Mouse (Mus musculus) limb, embryonic 11.5 days (tissue): ENCODE data around the gene Proser1. TPM values are rescaled to one million over a fixed set of nuclear protein-coding genes. Genes with fewer than 3 reads are reported as not detected.

Experiments used
- ATAC-seq: fragments of 200-750 bp; cut with Nextera tagmentation; 2 replicates; pipeline ENCODE4 v1.8.0; 2017; ENCODE audit warnings: low read depth; ENCODE audit not compliant: insufficient number of reproducible peaks, low FRiP score, low TSS enrichment
- DNase-seq: peaks from one replicate; pipeline ENCODE4 v3.0.0-alpha.2; 2015; ENCODE audit warnings: low spot score
- H3K27ac ChIP-seq: fragments of 300-500 bp; sonication (generic); replicated peaks from 2 replicates; pipeline ENCODE4 v1.5.1; 2014; ENCODE audit warnings: low read depth, mild to moderate bottlenecking, low read length
- H3K27me3 ChIP-seq: fragments of 300-500 bp; sonication (generic); 2 replicates; pipeline ENCODE4 v1.6.1; 2014; ENCODE audit warnings: mild to moderate bottlenecking, low read length, mixed read lengths; ENCODE audit not compliant: control insufficient read depth, insufficient read depth
- H3K36me3 ChIP-seq: fragments of 300-500 bp; sonication (generic); 2 replicates; pipeline ENCODE4 v1.6.1; 2014; ENCODE audit warnings: mild to moderate bottlenecking, low read length, moderate library complexity, mixed read lengths; ENCODE audit not compliant: control insufficient read depth, insufficient read depth
- H3K4me1 ChIP-seq: fragments of 300-500 bp; sonication (generic); 2 replicates; pipeline ENCODE4 v1.6.1; 2014; ENCODE audit warnings: low read length, mixed read lengths; ENCODE audit not compliant: control insufficient read depth, insufficient read depth
- H3K4me2 ChIP-seq: fragments of 300-500 bp; sonication (generic); 2 replicates; pipeline ENCODE4 v1.6.1; 2014; ENCODE audit warnings: low read depth, mild to moderate bottlenecking, moderate library complexity; ENCODE audit not compliant: severe bottlenecking
- H3K4me3 ChIP-seq: fragments of 300-500 bp; sonication (generic); 2 replicates; pipeline ENCODE4 v1.5.1; 2014; ENCODE audit warnings: low read depth, low read length
- H3K9ac ChIP-seq: fragments of 300-500 bp; sonication (generic); 2 replicates; pipeline ENCODE4 v1.6.1; 2014; ENCODE audit warnings: mild to moderate bottlenecking, low read length
- H3K9me3 ChIP-seq: fragments of 300-500 bp; sonication (generic); 2 replicates; pipeline ENCODE4 v1.6.1; 2016; ENCODE audit warnings: low read length; ENCODE audit not compliant: control insufficient read depth
- WGBS: fragments of 180-500 bp; shearing (Covaris S2); extraction: QIAGEN DNeasy Blood & Tissue Kit; methylation state at CpG from one replicate; pipeline ENCODE4 v1.1.7; 2014; 5-methylcytosine and 5-hydroxymethylcytosine counted together
- polyA plus RNA-seq: library from polyadenylated mRNA; unstranded; fragments of >200 nt; fragmentation: Nextera tagmentation; extraction: Ambion mirVana; gene quantifications from 2 replicates; pipeline ENCODE4 v1.2.1, GENCODE M21; 2014

Proser1 gene
- polyA plus RNA-seq, 1 experiment from 2014 or later = 27.4 TPM

DNA sequence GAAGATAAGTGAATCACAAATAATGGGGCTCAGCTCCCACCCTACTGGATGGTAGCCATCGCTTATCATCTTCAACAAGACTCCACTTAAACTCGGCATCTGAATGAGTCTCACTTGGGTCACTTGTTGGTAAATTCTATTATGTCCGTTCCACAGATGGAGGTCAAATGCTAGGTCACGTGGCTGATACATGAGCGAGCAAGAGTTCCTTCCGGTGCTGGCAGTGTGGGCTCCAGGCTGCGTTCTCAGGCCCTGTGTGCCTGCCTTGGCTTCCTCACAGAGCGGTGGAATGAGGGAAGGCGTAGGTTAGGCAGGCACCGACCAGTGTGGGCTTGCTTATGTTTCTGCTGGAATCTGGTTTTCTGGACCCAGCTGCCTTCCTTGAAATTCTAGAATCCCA lies 23.1 kb downstream of the Proser1 start:
- 86% methylated on average over 10 of the region's 10 CpGs for WGBS
- H3K27ac ChIP-seq = no peak overlapping the region
- DNase-seq = no peak

DNA sequence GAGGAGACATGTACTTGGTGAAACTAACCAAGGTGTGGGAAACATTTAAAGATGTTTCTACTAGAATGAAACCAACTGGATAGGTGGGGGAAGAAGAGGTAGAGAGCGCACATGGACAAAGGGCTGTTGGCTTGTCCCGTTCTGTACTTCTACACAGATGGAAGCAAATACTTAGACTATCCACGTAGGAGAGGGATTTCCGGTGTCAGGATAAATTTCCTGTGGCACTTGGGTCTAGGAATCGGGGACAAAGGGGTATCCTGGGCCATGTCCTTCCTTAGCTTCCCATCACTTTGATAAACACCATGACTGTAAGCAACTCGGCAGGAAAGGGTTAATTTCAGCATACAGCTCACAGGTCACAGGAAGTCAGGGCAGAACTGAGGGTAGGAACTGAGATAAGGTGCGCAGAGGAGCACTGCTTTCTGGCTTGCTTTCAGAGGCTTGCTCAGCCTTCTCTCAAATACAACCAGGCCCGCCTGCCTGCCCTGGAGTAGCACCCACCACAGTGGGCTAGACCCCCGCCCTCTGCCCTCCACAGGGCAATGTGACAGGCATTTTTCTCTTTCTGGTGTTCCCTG lies 23.6 kb downstream of the Proser1 start:
- Histone ChIP-seq H3K36me3 (no peaks in the 10 kb centered on the region), H3K9ac (no peak overlapping the region), H3K4me3 (no peak overlapping the region), H3K27me3 (no peaks in the 10 kb centered on the region), H3K4me2 (no peak overlapping the region), H3K9me3 (no peaks in the 10 kb centered on the region), H3K27ac (no peak overlapping the region), H3K4me1 (no peaks in the 10 kb centered on the region)
- 64% methylated on average over 9 of the region's 9 CpGs for WGBS
- DNase-seq (no peak), ATAC-seq (no peak)

More for the DNA sequence above, 23.1 kb downstream of the Proser1 start:
- H3K4me3 ChIP-seq = no peak overlapping the region
- no peak overlapping the region for H3K9ac ChIP-seq
- H3K9me3 ChIP-seq = no peaks in the 10 kb centered on the region
- no peaks in the 10 kb centered on the region for H3K27me3 ChIP-seq
- no peaks in the 10 kb centered on the region for H3K4me1 ChIP-seq
- ATAC-seq = no peak
- H3K36me3 ChIP-seq = no peaks in the 10 kb centered on the region; the same call in 1 of the 2 replicates
- no peak overlapping the region for H3K4me2 ChIP-seq

DNA sequence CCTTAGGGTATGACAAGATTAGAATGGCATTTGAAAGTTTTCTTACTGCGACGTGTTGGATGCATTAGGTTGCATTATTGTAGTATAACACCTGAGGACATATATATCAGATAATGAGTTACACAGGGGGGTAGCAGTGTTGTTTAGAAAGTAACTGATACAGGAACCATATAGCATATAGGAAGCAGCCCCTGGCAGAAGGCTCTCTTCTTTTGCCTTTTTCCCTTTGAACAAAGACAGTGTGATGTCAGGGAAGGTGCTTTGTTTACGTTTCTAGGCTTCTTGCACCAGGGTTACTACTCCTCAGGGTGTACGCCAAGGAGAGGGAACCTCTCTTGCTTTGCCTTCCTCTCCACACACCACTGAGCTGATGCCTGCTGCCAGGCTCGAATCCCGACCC lies 24.9 kb downstream of the Proser1 start, which contains the start of gene Stoml3:
TSS of gene Stoml3 (plus strand) at position 301 of the 400 bp plus-strand sequence.
- no peak within 1 kb of the TSS for H3K9ac ChIP-seq
- H3K4me3 ChIP-seq = no peak within 1 kb of the TSS
- H3K4me1 ChIP-seq = no peaks in the 10 kb centered on the region
- no peak for ATAC-seq
- 80% methylated on average over 6 of the region's 6 CpGs for WGBS
- no peak within 1 kb of the TSS for H3K27ac ChIP-seq
- H3K9me3 ChIP-seq = no peaks in the 10 kb centered on the region
- no peak within 1 kb of the TSS for H3K4me2 ChIP-seq
- H3K27me3 ChIP-seq = no peaks in the 10 kb centered on the region
- H3K36me3 ChIP-seq = no peaks in the 10 kb centered on the region
- no peak for DNase-seq

DNA sequence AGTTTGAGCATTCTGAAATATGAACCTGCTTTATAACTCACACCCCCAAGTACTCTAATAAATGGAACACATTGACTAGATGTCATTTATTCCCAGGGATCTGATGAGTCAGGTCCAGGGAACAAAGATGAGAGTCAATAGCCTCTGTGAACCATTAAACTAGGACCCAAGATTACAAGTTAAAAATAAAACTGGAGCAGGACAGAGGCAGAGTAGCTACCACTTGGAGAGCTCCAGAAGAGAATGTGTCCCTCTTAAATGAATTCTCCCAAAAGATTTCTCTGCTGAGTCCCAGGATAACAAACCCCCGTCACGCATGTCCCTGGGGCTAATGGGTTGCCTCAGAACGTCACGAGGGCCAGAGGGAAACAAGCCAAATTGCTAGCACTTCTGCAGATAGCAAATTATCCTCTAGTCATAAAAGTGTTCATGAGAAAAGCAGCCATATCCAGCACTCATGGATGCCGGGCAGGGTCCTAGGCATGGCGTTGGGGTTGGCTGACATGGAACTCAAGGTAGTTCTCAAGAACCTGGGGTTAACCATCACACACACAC lies 35.0 kb downstream of the Proser1 start:
- 82% methylated on average over 6 of the region's 6 CpGs for WGBS
- Histone ChIP-seq H3K27me3 (no peaks in the 10 kb centered on the region), H3K4me3 (no peak overlapping the region), H3K9ac (no peak overlapping the region), H3K27ac (no peak overlapping the region), H3K4me2 (no peak overlapping the region), H3K4me1 (no peaks in the 10 kb centered on the region), H3K36me3 (no peaks in the 10 kb centered on the region), H3K9me3 (no peaks in the 10 kb centered on the region)
- ATAC-seq = no peak
- DNase-seq = no peak

DNA sequence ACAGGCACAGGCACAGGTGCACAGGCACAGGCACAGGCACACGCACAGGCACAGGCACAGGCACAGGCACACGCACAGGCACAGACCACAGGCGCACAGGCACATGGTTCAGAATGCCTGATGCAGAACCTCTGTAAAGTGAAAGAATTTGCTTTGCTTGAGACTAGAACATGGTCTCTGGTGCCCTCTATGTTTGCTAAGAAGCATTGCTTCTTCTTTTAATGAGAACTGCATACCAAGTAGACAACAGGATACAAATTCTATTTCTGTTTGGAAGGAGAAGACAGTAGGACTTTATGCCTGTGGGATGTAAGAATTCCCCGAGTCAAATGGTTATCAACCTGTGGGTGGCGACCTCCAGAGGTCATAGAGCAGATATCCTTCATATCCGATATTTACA lies 39.0 kb downstream of the Proser1 start:
- no peaks in the 10 kb centered on the region for H3K9me3 ChIP-seq
- 76% methylated on average over 6 of the region's 6 CpGs for WGBS
- H3K36me3 ChIP-seq = no peaks in the 10 kb centered on the region
- H3K4me3 ChIP-seq = no peak overlapping the region
- H3K4me2 ChIP-seq = no peak overlapping the region
- H3K27ac ChIP-seq = no peak overlapping the region
- DNase-seq (no peak), ATAC-seq (no peak)
- H3K27me3 ChIP-seq = no peaks in the 10 kb centered on the region
- H3K9ac ChIP-seq = no peak overlapping the region
- no peaks in the 10 kb centered on the region for H3K4me1 ChIP-seq

DNA sequence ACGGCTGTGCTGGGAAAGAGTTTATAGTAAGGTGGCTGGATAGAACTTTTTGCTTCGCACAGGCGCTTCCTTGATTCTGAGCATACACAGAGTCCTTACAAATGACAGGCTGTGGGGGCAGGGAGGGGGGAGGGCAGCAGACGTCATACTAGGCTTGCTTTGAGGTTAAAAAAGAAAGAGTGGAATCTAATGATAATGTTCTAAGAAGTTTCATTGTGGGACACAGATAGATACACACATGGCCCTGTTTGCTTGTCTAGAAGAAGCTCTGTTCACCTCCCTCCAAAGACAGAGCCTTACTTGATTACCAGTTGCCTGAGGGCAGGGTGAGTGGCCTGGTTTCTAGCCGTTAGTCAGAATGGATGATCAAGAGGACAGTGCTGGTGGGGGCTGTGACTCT lies 49.6 kb downstream of the Proser1 start:
- Histone ChIP-seq H3K9ac (no peak overlapping the region), H3K9me3 (no peaks in the 10 kb centered on the region), H3K4me1 (no peaks in the 10 kb centered on the region), H3K27me3 (no peaks in the 10 kb centered on the region), H3K36me3 (no peaks in the 10 kb centered on the region), H3K4me3 (no peak overlapping the region), H3K27ac (no peak overlapping the region), H3K4me2 (no peak overlapping the region)
- ATAC-seq (no peak), DNase-seq (no peak)
- WGBS = 59% methylated on average over 5 of the region's 5 CpGs

DNA sequence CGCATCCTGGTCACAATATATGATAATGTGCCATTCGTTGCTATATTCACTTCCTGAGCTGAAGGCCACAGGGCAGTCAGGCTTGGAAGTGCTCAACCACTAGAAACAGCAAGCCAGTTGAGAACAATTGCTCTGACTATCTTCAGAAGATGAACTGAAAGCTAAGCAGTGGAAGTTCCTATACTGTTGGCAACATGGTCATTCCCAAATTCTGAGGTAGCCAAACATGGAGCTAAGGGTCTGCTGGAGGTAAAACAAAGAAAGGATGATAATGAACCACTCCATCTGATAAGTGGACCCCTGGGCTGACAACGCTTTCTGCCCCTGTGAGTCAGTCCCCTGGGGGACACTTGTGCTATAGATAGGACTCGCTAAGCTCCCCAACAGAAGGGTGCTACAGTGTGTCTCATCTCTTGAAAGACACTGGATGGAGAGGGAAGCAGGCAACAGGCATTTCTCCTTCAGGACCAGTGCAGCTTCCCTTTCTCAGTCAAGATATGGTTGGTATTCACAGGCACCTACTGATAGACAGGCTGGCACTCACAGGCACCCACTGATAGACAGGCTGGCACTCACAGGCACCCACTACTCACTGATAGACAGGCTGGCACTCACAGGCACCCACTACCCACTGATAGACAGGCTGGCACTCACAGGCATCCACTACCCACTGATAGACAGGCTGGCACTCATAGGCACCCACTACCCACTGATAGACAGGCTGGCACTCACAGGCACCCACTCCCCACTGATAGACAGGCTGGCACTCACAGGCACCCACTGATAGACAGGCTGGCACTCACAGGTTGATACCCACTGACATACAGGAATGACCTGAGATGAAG lies 51.0 kb downstream of the Proser1 start:
- ATAC-seq (no peak), DNase-seq (no peak)
- H3K4me3 ChIP-seq = no peak overlapping the region
- no peaks in the 10 kb centered on the region for H3K9me3 ChIP-seq
- no peak overlapping the region for H3K9ac ChIP-seq
- no peak overlapping the region for H3K4me2 ChIP-seq
- H3K27ac ChIP-seq = no peak overlapping the region
- H3K27me3 ChIP-seq = no peaks in the 10 kb centered on the region
- no peaks in the 10 kb centered on the region for H3K4me1 ChIP-seq
- WGBS = 89% methylated on average over 4 of the region's 4 CpGs
- no peaks in the 10 kb centered on the region for H3K36me3 ChIP-seq

DNA sequence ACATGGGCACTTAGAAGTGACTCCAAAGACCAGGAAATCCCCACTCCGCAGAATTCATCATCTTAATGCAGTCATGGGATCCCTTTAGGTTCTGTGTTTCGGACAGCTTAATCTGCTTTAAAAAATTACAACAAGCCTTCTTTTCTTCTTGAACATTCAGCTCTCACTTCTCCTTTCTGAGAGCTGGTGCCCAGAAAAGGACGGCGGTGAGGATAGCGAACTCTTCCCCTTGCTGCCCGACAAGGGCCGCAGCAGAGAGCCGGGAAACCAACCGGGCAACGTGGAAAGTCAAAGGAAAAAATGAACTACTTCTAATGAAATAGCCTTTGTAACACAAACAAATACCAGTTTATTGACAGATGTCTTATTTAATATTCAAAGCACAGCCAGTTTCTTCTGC lies 59.3 kb downstream of the Proser1 start:
- Histone ChIP-seq H3K4me1 (no peaks in the 10 kb centered on the region), H3K27me3 (no peaks in the 10 kb centered on the region), H3K9me3 (no peaks in the 10 kb centered on the region), H3K36me3 (no peaks in the 10 kb centered on the region), H3K27ac (no peak overlapping the region), H3K4me3 (no peak overlapping the region), H3K9ac (no peak overlapping the region), H3K4me2 (no peak overlapping the region)
- no peak for ATAC-seq
- no peak for DNase-seq
- 93% methylated on average over 10 of the region's 10 CpGs for WGBS
